Comparison of ENCODE assay signal across 15 mouse cellular contexts in genomic region chr4:70544390-70544789, GRCm38 (mm10).
"Had no signal": no experiment of that assay in that cellular context is flagged by ENCODE, and none has a peak within 500 bp of the region (broad histone marks: within the 10 kb centered on the region; RNA-seq: fewer than 3 reads in every experiment).

No protein-coding gene starts in this region.

- DNase-seq: kidney, adult 8-10 months; kidney, postnatal 25 days; left cerebral cortex, postnatal 4 days; liver, postnatal 0 days; midbrain, embryonic 14.5 days; thymus, adult 2 months; thymus, postnatal 14 days had no signal

- H3K27me3 ChIP-seq: limb, embryonic 12.5 days; limb, embryonic 15.5 days had no signal

- H3K4me2 ChIP-seq: limb, embryonic 12.5 days; limb, embryonic 15.5 days; liver, embryonic 11.5 days; midbrain, embryonic 11.5 days had no signal

- H3K4me3 ChIP-seq: limb, embryonic 12.5 days; limb, embryonic 15.5 days had no signal

- H3K9ac ChIP-seq: limb, embryonic 12.5 days; limb, embryonic 15.5 days; liver, embryonic 14.5 days; liver, postnatal 0 days had no signal

- H3K27ac ChIP-seq: hindbrain, postnatal 0 days; limb, embryonic 12.5 days; limb, embryonic 15.5 days; liver, embryonic 14.5 days; stomach, postnatal 0 days had no signal

- H3K9me3 ChIP-seq: limb, embryonic 12.5 days; limb, embryonic 15.5 days had no signal

- H3K4me1 ChIP-seq: limb, embryonic 12.5 days had no signal

- ATAC-seq: hindbrain, postnatal 0 days; intestine, postnatal 0 days; liver, postnatal 0 days had no signal

- H3K36me3 ChIP-seq: limb, embryonic 12.5 days; limb, embryonic 15.5 days had no signal
